Mouse (Mus musculus): ENCODE measurements around the gene Slc3a2.

GRCm38 (mm10) chr19:8739646-8740045 is 16.5 kb upstream of the Slc3a2 start:
- TF ChIP-seq POLR2A (IDR thresholded peaks at IDR 0.05; ENCODE audit: low read depth, low read length) (no peak), RAD21 (IDR thresholded peaks at IDR 0.05; ENCODE audit: low read depth, low read length) (no peak)

Measured in CH12.LX (cell line).